8 mouse cellular contexts compared by ENCODE assay signal in the genomic region with DNA sequence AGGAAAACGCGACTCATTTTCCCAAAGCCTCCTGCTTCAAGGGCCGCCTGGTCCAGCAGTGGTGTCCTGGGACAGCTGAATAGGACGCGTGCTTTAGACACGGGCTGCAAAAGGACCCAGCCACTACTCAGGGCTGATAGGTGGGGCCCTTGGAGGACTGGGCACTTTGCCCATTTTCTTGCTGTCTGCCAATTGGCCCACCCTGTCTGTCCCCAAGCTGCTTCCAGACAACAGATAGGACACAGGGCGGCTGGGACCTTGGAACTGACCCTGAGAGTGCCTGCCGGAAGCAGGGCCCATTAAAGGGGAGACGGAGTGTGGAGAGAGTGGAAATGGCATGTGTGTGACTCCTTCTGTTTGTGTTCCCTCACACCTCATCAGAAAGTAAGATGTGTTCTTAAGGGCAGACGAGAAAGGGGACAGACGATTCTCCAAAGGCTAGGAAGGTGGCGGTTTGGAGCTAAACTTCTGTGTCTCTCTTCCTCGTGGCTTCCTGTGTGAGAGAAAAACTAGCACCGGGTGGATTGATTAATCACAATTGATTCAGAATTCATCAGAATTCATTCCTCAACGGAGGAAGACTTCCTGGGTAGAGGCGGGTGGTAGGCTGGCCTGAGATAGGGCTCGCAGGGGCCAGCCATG. TPM values are rescaled to one million over a fixed set of nuclear protein-coding genes. Genes with fewer than 3 reads are reported as not detected.
DNase-seq lines count a peak whose midpoint lies in the region; ATAC-seq and TF ChIP-seq lines count a peak whose summit lies in the region.

No protein-coding gene starts in this region.

- no peak; the same call in 1 of the 2 replicates for TF ChIP-seq POLR2A in CH12.LX (IDR thresholded peaks at IDR 0.05; ENCODE audit: low read depth, low read length)
- TF ChIP-seq POLR2A in brain, embryonic 14.5 days (IDR thresholded peaks at IDR 0.05; ENCODE audit: borderline replicate concordance, extremely low read depth, insufficient read depth, insufficient read length, poor library complexity, severe bottlenecking) = no peak

- TF ChIP-seq CTCF in CH12.LX (conservative IDR thresholded peaks at IDR 0.05 in 1 of 2, IDR thresholded peaks at IDR 0.05 in 1 of 2; ENCODE audit: low read depth in 2 of 2, low read length in 2 of 2) = no peak
- no peak for TF ChIP-seq CTCF in brain, embryonic 14.5 days (IDR thresholded peaks at IDR 0.05; ENCODE audit: borderline replicate concordance, extremely low read depth, insufficient read depth, insufficient read length)

- H3K4me1 ChIP-seq in CH12.LX (ENCODE audit: control insufficient read depth in 1 of 2, insufficient read depth in 2 of 2) = peaks cover 31 to 54% of the 10 kb centered on the region in 2 experiments
- H3K4me1 ChIP-seq in forebrain, embryonic 10.5 days = peaks cover 52% of the 10 kb centered on the region
- H3K4me1 ChIP-seq in heart, embryonic 13.5 days = peaks cover 59% of the 10 kb centered on the region
- peaks cover 37% of the 10 kb centered on the region for H3K4me1 ChIP-seq in kidney, embryonic 16.5 days (ENCODE audit: insufficient read depth, low read length)
- H3K4me1 ChIP-seq in liver, embryonic 13.5 days (replicated peaks) = peaks cover 56% of the 10 kb centered on the region
- H3K4me1 ChIP-seq in stomach, embryonic 16.5 days (ENCODE audit: control insufficient read depth, insufficient read depth, low read length) = peaks cover 30% of the 10 kb centered on the region

- no peaks in the 10 kb centered on the region for H3K27me3 ChIP-seq in CH12.LX (replicated peaks)
- H3K27me3 ChIP-seq in forebrain, embryonic 10.5 days (ENCODE audit: poor library complexity, severe bottlenecking) = no peaks in the 10 kb centered on the region
- H3K27me3 ChIP-seq in heart, embryonic 13.5 days (replicated peaks) = no peaks in the 10 kb centered on the region
- no peaks in the 10 kb centered on the region for H3K27me3 ChIP-seq in kidney, embryonic 16.5 days (ENCODE audit: insufficient read depth, low read length)
- H3K27me3 ChIP-seq in liver, embryonic 13.5 days = peaks cover 7% of the 10 kb centered on the region
- H3K27me3 ChIP-seq in stomach, embryonic 16.5 days (ENCODE audit: control insufficient read depth, insufficient read depth, low read length) = no peaks in the 10 kb centered on the region

- dilution Hi-C loops in CH12.LX (cut with MboI; ENCODE audit: extremely low pct_ligation_motif_present, extremely low pct_unique_long_range_greater_than_20kb, low sequenced_read_pairs) = no loop called here

- no peaks in the 10 kb centered on the region for H3K9me3 ChIP-seq in CH12.LX (replicated peaks; ENCODE audit: low read length)
- no peaks in the 10 kb centered on the region for H3K9me3 ChIP-seq in forebrain, embryonic 10.5 days
- H3K9me3 ChIP-seq in heart, embryonic 13.5 days = no peaks in the 10 kb centered on the region
- no peaks in the 10 kb centered on the region for H3K9me3 ChIP-seq in kidney, embryonic 16.5 days (ENCODE audit: low read length)
- H3K9me3 ChIP-seq in liver, embryonic 13.5 days (replicated peaks) = no peaks in the 10 kb centered on the region
- no peaks in the 10 kb centered on the region for H3K9me3 ChIP-seq in stomach, embryonic 16.5 days (replicated peaks; ENCODE audit: control insufficient read depth, low read length)

- DNase-seq in CH12.LX (ENCODE audit: extremely low read depth) = no peak
- DNase-seq in brain, embryonic 14.5 days (ENCODE audit: low read depth) = peak; percentile 87
- DNase-seq in forebrain, embryonic 10.5 days (ENCODE audit: extremely low spot score, low spot score) = peak; percentile 33
- DNase-seq in liver, embryonic 13.5 days = peak; percentile 32
- peak; percentile 58 for DNase-seq in neural tube, embryonic 10.5 days (ENCODE audit: extremely low spot score, low spot score)

- peak overlapping the region; percentile 94 for H3K9ac ChIP-seq in CH12.LX (ENCODE audit: insufficient read depth, low read depth)
- peak overlapping the region; percentile 89 for H3K9ac ChIP-seq in heart, embryonic 13.5 days
- peak overlapping the region; percentile 60 for H3K9ac ChIP-seq in kidney, embryonic 16.5 days (replicated peaks; ENCODE audit: low read length)
- peak overlapping the region; percentile 67 for H3K9ac ChIP-seq in liver, embryonic 13.5 days
- H3K9ac ChIP-seq in stomach, embryonic 16.5 days (ENCODE audit: low read length) = peak overlapping the region; percentile 83

- in situ Hi-C loops in CH12.LX (cut with MboI; ENCODE audit: low pct_ligation_motif_present, low pct_unique_long_range_greater_than_20kb, low sequenced_read_pairs) = no loop called here

- H3K79me2 ChIP-seq in CH12.LX (replicated peaks; ENCODE audit: control insufficient read depth, extremely low read depth, insufficient read depth, poor library complexity, severe bottlenecking) = peaks cover 34% of the 10 kb centered on the region

- H3K4me2 ChIP-seq in CH12.LX (ENCODE audit: insufficient read depth, low read depth, poor library complexity, severe bottlenecking) = peak overlapping the region; percentile 99
- peak overlapping the region; percentile 86 for H3K4me2 ChIP-seq in heart, embryonic 13.5 days
- H3K4me2 ChIP-seq in kidney, embryonic 16.5 days (replicated peaks; ENCODE audit: low read depth, low read length) = peak overlapping the region; percentile 82
- peak overlapping the region; percentile 98 for H3K4me2 ChIP-seq in liver, embryonic 13.5 days
- peak overlapping the region; percentile 85 for H3K4me2 ChIP-seq in stomach, embryonic 16.5 days (ENCODE audit: low read depth, low read length)

- TF ChIP-seq EP300 in CH12.LX (IDR thresholded peaks at IDR 0.05; ENCODE audit: low read length) = no peak

- peaks cover 19 to 25% of the 10 kb centered on the region in 2 experiments for H3K36me3 ChIP-seq in CH12.LX (replicated peaks in 1 of 2; ENCODE audit: control insufficient read depth in 1 of 2, insufficient read depth in 1 of 2, low read length in 1 of 2)
- peaks cover 17% of the 10 kb centered on the region for H3K36me3 ChIP-seq in forebrain, embryonic 10.5 days (replicated peaks)
- H3K36me3 ChIP-seq in heart, embryonic 13.5 days = peaks cover 9% of the 10 kb centered on the region
- H3K36me3 ChIP-seq in kidney, embryonic 16.5 days (ENCODE audit: insufficient read depth, low read length) = no peaks in the 10 kb centered on the region
- 0 out of 2 replicates have a peak, but pooled peaks cover under 1% of the 10 kb centered on the region for H3K36me3 ChIP-seq in liver, embryonic 13.5 days
- H3K36me3 ChIP-seq in stomach, embryonic 16.5 days (ENCODE audit: control insufficient read depth, insufficient read depth, low read length) = no peaks in the 10 kb centered on the region

- 57% methylated on average over 17 of the region's 17 CpGs for WGBS in forebrain, embryonic 10.5 days
- WGBS in heart, embryonic 13.5 days = 14% methylated on average over 17 of the region's 17 CpGs
- 5% methylated on average over 17 of the region's 17 CpGs for WGBS in kidney, embryonic 16.5 days
- 44% methylated on average over 17 of the region's 17 CpGs for WGBS in liver, embryonic 13.5 days (ENCODE audit: insufficient replicate concordance)
- 19% methylated on average over 17 of the region's 17 CpGs for WGBS in stomach, embryonic 16.5 days

- TF ChIP-seq RAD21 in CH12.LX (IDR thresholded peaks at IDR 0.05; ENCODE audit: low read depth, low read length) = no peak; the same call in 1 of the 2 replicates

- H3K4me3 ChIP-seq in CH12.LX (replicated peaks in 1 of 3; ENCODE audit: low read depth in 2 of 3, low read length in 2 of 3, poor library complexity in 1 of 3) = peak overlapping the region; percentile 43 to 63 (median 57)
- peak overlapping the region; percentile 95 for H3K4me3 ChIP-seq in forebrain, embryonic 10.5 days
- H3K4me3 ChIP-seq in heart, embryonic 13.5 days = peak overlapping the region; percentile 94
- H3K4me3 ChIP-seq in kidney, embryonic 16.5 days (ENCODE audit: low read length) = peak overlapping the region; percentile 39
- H3K4me3 ChIP-seq in liver, embryonic 13.5 days (replicated peaks) = peak overlapping the region; percentile 77
- H3K4me3 ChIP-seq in stomach, embryonic 16.5 days (replicated peaks; ENCODE audit: low read length) = peak overlapping the region; percentile 90

- H3K27ac ChIP-seq in CH12.LX (ENCODE audit: insufficient read depth, low read depth) = peak overlapping the region; percentile 44
- peak overlapping the region; percentile 94 for H3K27ac ChIP-seq in forebrain, embryonic 10.5 days
- peak overlapping the region; percentile 100 for H3K27ac ChIP-seq in heart, embryonic 13.5 days (replicated peaks)
- H3K27ac ChIP-seq in kidney, embryonic 16.5 days (ENCODE audit: low read length) = peak overlapping the region; percentile 95
- peak overlapping the region; percentile 74 for H3K27ac ChIP-seq in liver, embryonic 13.5 days
- peak overlapping the region; percentile 95 for H3K27ac ChIP-seq in stomach, embryonic 16.5 days (ENCODE audit: low read length)

- peak; percentile 59; the same call in 1 of the 2 replicates for ATAC-seq in heart, embryonic 13.5 days (ENCODE audit: extremely low read depth, insufficient number of reproducible peaks, low FRiP score, low TSS enrichment)
- ATAC-seq in kidney, embryonic 16.5 days (ENCODE audit: low FRiP score, low TSS enrichment) = peak; percentile 77
- peak; percentile 24 for ATAC-seq in liver, embryonic 13.5 days (ENCODE audit: low read depth)
- ATAC-seq in stomach, embryonic 16.5 days (ENCODE audit: insufficient read depth, low FRiP score) = peak; percentile 66

TF ChIP-seq in CH12.LX, 34 proteins besides CTCF, POLR2A, EP300 and RAD21:
- TF ChIP-seq NELFE (IDR thresholded peaks at IDR 0.05; ENCODE audit: low read depth, low read length) = peak; percentile 20; the same call in 1 of the 2 replicates
- no peak for TF ChIP-seq NRF1 (IDR thresholded peaks at IDR 0.05; ENCODE audit: low read depth, low read length)

RNA-seq across cellular contexts. Expression of a gene that starts 1.0 kb away (rescaled TPM):
- total RNA-seq in CH12.LX (2012; rRNA removed) (56.7 and 56.9 TPM in 2 replicates), CH12.LX (2014; rRNA removed) (16.0 and 17.1 TPM in 2 replicates)
- polyA plus RNA-seq in CH12.LX (2012; ENCODE audit: insufficient read length, low read depth) = 27.7 and 36.7 TPM in 2 replicates
- polyA plus RNA-seq in brain, embryonic 14.5 days (2012; rRNA removed) = 21.2 and 29.9 TPM in 2 replicates
- 10.0 and 11.4 TPM in 2 replicates for polyA plus RNA-seq in forebrain, embryonic 10.5 days (2016; fragmentation: Nextera tagmentation; extraction: Ambion mirVana)
- polyA plus RNA-seq in heart, embryonic 13.5 days (2015; fragmentation: Nextera tagmentation; extraction: Ambion mirVana) = 17.2 and 17.6 TPM in 2 replicates
- polyA plus RNA-seq in kidney, embryonic 16.5 days (2015; fragmentation: Nextera tagmentation; extraction: Ambion mirVana) = 16.5 and 17.8 TPM in 2 replicates
- polyA plus RNA-seq in liver, embryonic 13.5 days (2015; fragmentation: Nextera tagmentation; extraction: Ambion mirVana) = 3.6 and 3.9 TPM in 2 replicates
- polyA plus RNA-seq in stomach, embryonic 16.5 days (2015; fragmentation: Nextera tagmentation; extraction: Ambion mirVana) = 18.4 and 20.2 TPM in 2 replicates

Comparison
In these comparisons a context has a peak if more than half of its experiments do, and no peak if none do; other contexts are left out.
1. H3K27ac ChIP-seq: peak in every context shown above with its lines; median percentile 100 in heart, embryonic 13.5 days; 95 in kidney, embryonic 16.5 days; 95 in stomach, embryonic 16.5 days; 94 in forebrain, embryonic 10.5 days; 74 in liver, embryonic 13.5 days; 44 in CH12.LX.
2. H3K4me3 ChIP-seq: peak in every context shown above with its lines; median percentile 95 in forebrain, embryonic 10.5 days; 94 in heart, embryonic 13.5 days; 90 in stomach, embryonic 16.5 days; 77 in liver, embryonic 13.5 days; 57 in CH12.LX; 39 in kidney, embryonic 16.5 days.
3. ATAC-seq: peak in every context shown above with its lines; median percentile 77 in kidney, embryonic 16.5 days; 66 in stomach, embryonic 16.5 days; 59 in heart, embryonic 13.5 days; 24 in liver, embryonic 13.5 days.